Mouse (Mus musculus) liver, embryonic 15.5 days (tissue): ENCODE results near the gene Ovol1. TPM values are rescaled to one million over a fixed set of nuclear protein-coding genes. Genes with fewer than 3 reads are reported as not detected.

Experiments used
- ATAC-seq: fragments of 200-750 bp; cut with Nextera tagmentation; 2 replicates; pipeline ENCODE4 v1.8.0; 2017; ENCODE audit warnings: moderate number of reproducible peaks, mild to moderate bottlenecking, moderate library complexity; ENCODE audit not compliant: insufficient read depth
- H3K27ac ChIP-seq: fragments of 300-500 bp; sonication (generic); replicated peaks from 2 replicates; pipeline ENCODE4 v1.5.1; 2015; ENCODE audit warnings: mild to moderate bottlenecking, inconsistent platforms
- H3K27me3 ChIP-seq: fragments of 300-500 bp; sonication (generic); 2 replicates; pipeline ENCODE4 v1.6.1; 2015; ENCODE audit warnings: mild to moderate bottlenecking, inconsistent platforms
- H3K36me3 ChIP-seq: fragments of 300-500 bp; sonication (generic); replicated peaks from 2 replicates; pipeline ENCODE4 v1.6.1; 2015; ENCODE audit warnings: moderate library complexity, mild to moderate bottlenecking, inconsistent platforms
- H3K4me1 ChIP-seq: fragments of 300-500 bp; sonication (generic); replicated peaks from 2 replicates; pipeline ENCODE4 v1.6.1; 2015; ENCODE audit warnings: inconsistent platforms
- H3K4me2 ChIP-seq: fragments of 300-500 bp; sonication (generic); 2 replicates; pipeline ENCODE4 v1.6.1; 2015; ENCODE audit warnings: moderate library complexity, mild to moderate bottlenecking, inconsistent platforms
- H3K4me3 ChIP-seq: fragments of 300-500 bp; sonication (generic); replicated peaks from 2 replicates; pipeline ENCODE4 v1.5.1; 2015; ENCODE audit warnings: mild to moderate bottlenecking, inconsistent platforms
- H3K9ac ChIP-seq: fragments of 300-500 bp; sonication (generic); 2 replicates; pipeline ENCODE4 v1.6.1; 2015; ENCODE audit warnings: moderate library complexity, mild to moderate bottlenecking, inconsistent platforms
- H3K9me3 ChIP-seq: fragments of 300-500 bp; sonication (generic); replicated peaks from 2 replicates; pipeline ENCODE4 v1.6.1; 2016; ENCODE audit warnings: inconsistent platforms
- WGBS: fragments of 180-500 bp; shearing (Covaris S2); methylation state at CpG from one replicate; pipeline ENCODE4 v1.1.7; 2015; ENCODE audit warnings: mixed read lengths; ENCODE audit not compliant: insufficient replicate concordance; 5-methylcytosine and 5-hydroxymethylcytosine counted together
- polyA plus RNA-seq: library from polyadenylated mRNA; unstranded; fragments of >200 nt; fragmentation: Nextera tagmentation; extraction: Ambion mirVana; gene quantifications from 2 replicates; pipeline ENCODE4 v1.2.1, GENCODE M21; 2015

Gene Ovol1
- polyA plus RNA-seq, 1 experiment from 2014 or later = not detected

GRCm38 (mm10) chr19:5518721-5519120 lies 41.7 kb downstream of the Ovol1 start:
- no peak overlapping the region for H3K9ac ChIP-seq
- ATAC-seq = no peak
- no peak overlapping the region for H3K27ac ChIP-seq
- WGBS = 52% methylated on average over 3 of the region's 3 CpGs
- H3K4me2 ChIP-seq = no peak overlapping the region
- 0 out of 2 replicates have a peak, but pooled peaks cover 2% of the 10 kb centered on the region for H3K4me1 ChIP-seq
- no peaks in the 10 kb centered on the region for H3K36me3 ChIP-seq
- H3K4me3 ChIP-seq = no peak overlapping the region
- no peaks in the 10 kb centered on the region for H3K9me3 ChIP-seq
- no peaks in the 10 kb centered on the region for H3K27me3 ChIP-seq

GRCm38 (mm10) chr19:5516906-5517505 lies 43.4 kb downstream of the Ovol1 start:
- Histone ChIP-seq H3K9me3 (no peaks in the 10 kb centered on the region), H3K4me1 (peaks cover 14% of the 10 kb centered on the region), H3K4me2 (no peak overlapping the region), H3K36me3 (no peaks in the 10 kb centered on the region), H3K27ac (no peak overlapping the region), H3K9ac (no peak overlapping the region), H3K27me3 (no peaks in the 10 kb centered on the region), H3K4me3 (no peak overlapping the region)
- 69% methylated on average over 8 of the region's 8 CpGs for WGBS
- ATAC-seq = no peak

- Histone ChIP-seq H3K4me1 (peaks cover 23% of the 10 kb centered on the region), H3K36me3 (no peaks in the 10 kb centered on the region), H3K9ac (no peak overlapping the region), H3K27me3 (no peaks in the 10 kb centered on the region), H3K4me2 (no peak overlapping the region), H3K4me3 (no peak overlapping the region), H3K27ac (no peak overlapping the region), H3K9me3 (no peaks in the 10 kb centered on the region)
- no peak for ATAC-seq
- 84% methylated on average over 7 of the region's 7 CpGs for WGBS
These were observed 44.3 kb downstream of the Ovol1 start for GRCm38 (mm10) chr19:5515840-5516777.

- Histone ChIP-seq H3K27ac (no peak overlapping the region; the same call in 1 of the 2 replicates), H3K4me2 (peak overlapping the region; percentile 98), H3K9me3 (no peaks in the 10 kb centered on the region), H3K27me3 (no peaks in the 10 kb centered on the region), H3K4me1 (peaks cover 46% of the 10 kb centered on the region), H3K4me3 (peak overlapping the region; percentile 68; the same call in 1 of the 2 replicates), H3K9ac (no peak overlapping the region), H3K36me3 (no peaks in the 10 kb centered on the region)
- 46% methylated on average over 3 of the region's 3 CpGs for WGBS
- ATAC-seq = no peak
These were observed 47.5 kb downstream of the Ovol1 start for GRCm38 (mm10) chr19:5513005-5513349.

GRCm38 (mm10) chr19:5512091-5513004 lies 48.1 kb downstream of the Ovol1 start:
- peak overlapping the region; percentile 68 for H3K4me3 ChIP-seq
- peak overlapping the region; percentile 64 for H3K27ac ChIP-seq
- no peaks in the 10 kb centered on the region for H3K36me3 ChIP-seq
- peaks cover 47% of the 10 kb centered on the region for H3K4me1 ChIP-seq
- H3K9me3 ChIP-seq = no peaks in the 10 kb centered on the region
- peak overlapping the region; percentile 98 for H3K4me2 ChIP-seq
- ATAC-seq = no peak
- WGBS = 17% methylated on average over 12 of the region's 12 CpGs
- no peak overlapping the region for H3K9ac ChIP-seq
- H3K27me3 ChIP-seq = no peaks in the 10 kb centered on the region

- Histone ChIP-seq H3K9ac (peak overlapping the region; percentile 67), H3K27me3 (no peaks in the 10 kb centered on the region), H3K36me3 (no peaks in the 10 kb centered on the region), H3K27ac (peak overlapping the region; percentile 71), H3K9me3 (no peaks in the 10 kb centered on the region), H3K4me2 (peak overlapping the region; percentile 98), H3K4me1 (peaks cover 47% of the 10 kb centered on the region), H3K4me3 (peak overlapping the region; percentile 68)
- WGBS = 20% methylated on average over 15 of the region's 15 CpGs
- ATAC-seq = no peak
These were observed 49.3 kb downstream of the Ovol1 start for GRCm38 (mm10) chr19:5511074-5511632.

GRCm38 (mm10) chr19:5510031-5511026 lies 50.1 kb downstream of the Ovol1 start, which contains the start of gene Snx32:
TSS of gene Snx32 (minus strand) at chr19:5510538.
- peak; percentile 99 for ATAC-seq
- Histone ChIP-seq H3K4me2 (peak within 1 kb of the TSS; percentile 98), H3K27me3 (no peaks in the 10 kb centered on the region), H3K4me1 (peaks cover 47% of the 10 kb centered on the region), H3K4me3 (peak within 1 kb of the TSS; percentile 68), H3K36me3 (no peaks in the 10 kb centered on the region), H3K9me3 (no peaks in the 10 kb centered on the region), H3K9ac (peak within 1 kb of the TSS; percentile 67), H3K27ac (peak within 1 kb of the TSS; percentile 80)
- 3% methylated on average over 47 of the region's 47 CpGs for WGBS

GRCm38 (mm10) chr19:5503687-5504086 lies 56.8 kb downstream of the Ovol1 start, which contains the start of gene 1700020D05Rik:
TSS of gene 1700020D05Rik (minus strand) at chr19:5503787.
- Histone ChIP-seq H3K4me2 (no peak within 1 kb of the TSS), H3K4me1 (0 out of 2 replicates have a peak, but pooled peaks cover 6% of the 10 kb centered on the region)
- ATAC-seq = no peak

GRCm38 (mm10) chr19:5500330-5500875 lies 60.0 kb downstream of the Ovol1 start:
- 66% methylated on average over 2 of the region's 2 CpGs for WGBS
- H3K4me3 ChIP-seq = no peak overlapping the region
- H3K9ac ChIP-seq = no peak overlapping the region
- no peak overlapping the region for H3K27ac ChIP-seq
- H3K27me3 ChIP-seq = no peaks in the 10 kb centered on the region
- no peak for ATAC-seq
- H3K9me3 ChIP-seq = no peaks in the 10 kb centered on the region
- H3K4me1 ChIP-seq = no peaks in the 10 kb centered on the region
- no peak overlapping the region for H3K4me2 ChIP-seq
- H3K36me3 ChIP-seq = peaks cover 37% of the 10 kb centered on the region

More at GRCm38 (mm10) chr19:5503687-5504086, 56.8 kb downstream of the Ovol1 start, which contains the start of gene 1700020D05Rik:
- H3K36me3 ChIP-seq = 0 out of 2 replicates have a peak, but pooled peaks cover 5% of the 10 kb centered on the region
- 70% methylated on average over 17 of the region's 17 CpGs for WGBS
- no peaks in the 10 kb centered on the region for H3K9me3 ChIP-seq
- H3K9ac ChIP-seq = no peak within 1 kb of the TSS
- no peak within 1 kb of the TSS for H3K27ac ChIP-seq
- no peak within 1 kb of the TSS for H3K4me3 ChIP-seq
- H3K27me3 ChIP-seq = no peaks in the 10 kb centered on the region
